Mouse (Mus musculus) small intestine, adult 2 months (tissue): ENCODE data around the gene Sgpp2.

ENCODE experiments used
- CTCF ChIP-seq: fragments of 200-500 bp; IDR thresholded peaks from 2 replicates; pipeline ENCODE4 v1.5.1; 2012; ENCODE audit warnings: low read depth, mild to moderate bottlenecking, control low read depth, inconsistent platforms, low read length, moderate library complexity, mixed read lengths; ENCODE audit not compliant: insufficient replicate concordance, insufficient read length; ENCODE audit errors: extremely low read depth
- POLR2A ChIP-seq: fragments of 200-500 bp; IDR thresholded peaks from 2 replicates; pipeline ENCODE4 v1.6.1; 2012; ENCODE audit warnings: low read depth, mild to moderate bottlenecking, control low read depth, inconsistent platforms, low read length, moderate library complexity

GRCm38 (mm10) chr1:78310861-78311341 lies 756 bp downstream of the Sgpp2 start:
- TF ChIP-seq POLR2A (no peak), CTCF (no peak; the same call in 1 of the 2 replicates)
